Mouse (Mus musculus) Muller cell, postnatal 12 days (primary cell): ENCODE data around the gene Clec16a.

Source experiments
- DNase-seq: peaks from one replicate; pipeline ENCODE4 v3.0.0-alpha.2; 2015; ENCODE audit errors: inconsistent ontology term

The Clec16a gene

GRCm38 (mm10) chr16:10642857-10643633, 97.9 kb downstream of the Clec16a start:
- no peak for DNase-seq

DNA sequence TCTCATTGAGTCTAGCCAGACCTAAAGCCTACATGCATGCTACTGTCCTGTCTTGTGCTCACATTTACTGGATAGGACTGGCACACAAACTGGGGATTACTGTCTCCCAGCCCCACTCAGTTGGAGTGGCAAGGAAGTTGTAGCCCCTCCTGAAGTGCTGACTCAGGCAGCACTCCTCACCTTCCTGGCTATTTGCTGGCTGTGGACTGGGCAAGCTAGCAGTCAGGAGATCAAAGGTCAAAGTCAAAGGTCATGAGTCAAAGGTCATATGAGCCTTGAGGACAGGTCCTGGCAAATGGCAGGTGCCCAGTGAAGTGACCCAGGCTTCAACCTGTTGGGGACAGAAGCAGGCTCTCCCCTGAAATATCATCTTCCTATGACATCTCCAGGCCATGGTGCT, 99.1 kb downstream of the Clec16a start:
- DNase-seq: no peak

- DNase-seq: no peak
Measured at GRCm38 (mm10) chr16:10644731-10645130, 99.6 kb downstream of the Clec16a start.

- DNase-seq: no peak
Measured at GRCm38 (mm10) chr16:10651804-10652203, 106.7 kb downstream of the Clec16a start.

DNA sequence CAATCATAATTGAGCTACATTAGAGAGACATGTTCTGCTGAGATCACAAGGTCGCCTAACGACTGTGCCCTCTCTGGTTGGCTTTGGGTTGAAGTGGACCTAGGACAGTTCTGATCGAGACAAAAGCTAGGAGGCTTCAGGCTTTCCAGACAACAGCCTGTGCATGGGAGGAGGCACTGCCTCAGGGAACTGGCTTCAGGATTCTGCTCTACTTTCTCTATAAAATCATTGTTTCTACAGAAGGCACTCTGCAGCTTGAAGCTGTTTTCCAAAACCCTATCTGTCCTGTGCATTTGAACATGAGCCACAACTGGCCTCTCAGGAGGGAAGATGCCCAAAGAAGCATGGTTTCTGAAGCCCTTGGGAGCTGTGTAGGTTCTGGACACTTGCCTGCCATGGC, 107.8 kb downstream of the Clec16a start:
- no peak for DNase-seq

DNA sequence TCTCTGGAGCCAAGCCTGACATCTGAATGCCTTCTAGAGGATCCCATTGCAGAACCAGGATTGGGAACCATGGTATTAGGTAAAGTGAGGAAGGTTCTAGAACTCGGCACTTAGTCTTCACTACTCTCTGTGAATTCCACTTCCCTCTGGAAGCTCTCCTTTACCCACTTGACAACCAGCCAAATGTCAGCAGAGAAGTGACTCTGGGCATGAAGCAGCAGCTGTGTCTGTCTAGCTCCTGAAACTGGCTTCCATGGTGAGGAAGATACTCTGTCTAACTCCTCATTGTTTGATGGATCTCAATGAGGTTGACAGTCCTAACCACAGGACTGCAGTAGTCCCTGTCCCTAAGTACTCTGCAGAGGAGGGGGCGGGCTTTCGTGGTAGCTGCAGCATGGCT, 110.1 kb downstream of the Clec16a start:
- peak; percentile 31 for DNase-seq

- DNase-seq: no peak
Measured at GRCm38 (mm10) chr16:10655926-10656325, 110.8 kb downstream of the Clec16a start.

DNA sequence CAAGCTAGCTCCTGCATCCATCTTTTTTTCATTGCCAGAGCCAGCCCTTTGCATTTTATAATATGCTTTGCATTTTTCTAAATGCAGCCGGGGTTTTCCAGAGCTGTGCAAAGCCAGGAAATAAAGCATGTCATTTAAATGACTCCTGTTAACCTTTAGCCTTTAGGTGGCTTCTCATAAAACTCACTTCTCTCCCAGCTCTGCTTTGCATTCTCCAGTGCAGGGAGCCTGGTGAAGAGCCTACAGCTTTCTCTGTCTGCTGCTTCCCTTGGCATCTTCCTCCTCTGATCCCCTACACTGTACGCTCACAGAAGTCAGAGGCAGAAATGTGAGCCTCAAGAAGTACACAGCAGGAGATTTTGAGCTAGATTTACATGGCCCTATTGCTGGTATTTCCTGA, 111.3 kb downstream of the Clec16a start:
- DNase-seq: no peak

DNA sequence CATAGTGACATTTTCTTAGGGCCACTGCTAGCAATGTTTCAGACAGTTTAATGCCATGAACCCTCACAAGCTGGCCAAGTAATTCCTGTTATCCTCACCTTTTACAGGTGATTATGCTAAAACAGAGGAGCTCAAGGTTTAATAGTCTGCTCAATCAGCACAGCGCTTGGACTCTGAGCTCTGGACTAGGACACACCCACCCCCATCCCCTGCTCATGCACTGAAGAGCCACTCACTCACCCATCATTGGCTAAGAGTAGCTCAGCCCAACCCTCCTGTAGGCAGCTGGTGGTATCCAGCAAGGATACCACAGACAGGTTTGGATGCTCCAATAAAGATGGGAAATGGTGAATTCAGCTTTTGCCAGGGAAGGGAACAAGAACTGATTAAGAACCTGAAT, 111.8 kb downstream of the Clec16a start:
- DNase-seq: no peak

- DNase-seq: no peak
Measured at GRCm38 (mm10) chr16:10659211-10659610, 114.1 kb downstream of the Clec16a start.

DNA sequence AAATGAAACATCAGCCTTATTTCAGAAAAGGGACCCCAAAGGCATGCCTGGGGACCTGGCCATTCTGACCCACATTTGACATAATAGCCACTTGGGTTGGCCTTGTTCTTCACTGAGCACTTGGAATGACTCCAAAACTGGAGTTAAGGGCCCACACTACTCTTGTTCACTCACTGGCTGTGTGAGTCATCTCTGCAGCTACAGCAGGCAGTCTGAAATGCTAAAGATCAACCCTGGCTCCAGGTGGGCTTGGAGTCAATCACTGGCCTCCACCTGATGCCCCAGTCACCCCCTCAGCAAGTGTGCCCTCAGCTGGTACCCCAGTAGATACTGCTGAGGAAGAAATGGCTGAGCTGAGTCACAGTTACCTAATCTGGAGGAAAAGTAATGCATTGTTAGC, 115.4 kb downstream of the Clec16a start:
- DNase-seq: peak; percentile 67

DNA sequence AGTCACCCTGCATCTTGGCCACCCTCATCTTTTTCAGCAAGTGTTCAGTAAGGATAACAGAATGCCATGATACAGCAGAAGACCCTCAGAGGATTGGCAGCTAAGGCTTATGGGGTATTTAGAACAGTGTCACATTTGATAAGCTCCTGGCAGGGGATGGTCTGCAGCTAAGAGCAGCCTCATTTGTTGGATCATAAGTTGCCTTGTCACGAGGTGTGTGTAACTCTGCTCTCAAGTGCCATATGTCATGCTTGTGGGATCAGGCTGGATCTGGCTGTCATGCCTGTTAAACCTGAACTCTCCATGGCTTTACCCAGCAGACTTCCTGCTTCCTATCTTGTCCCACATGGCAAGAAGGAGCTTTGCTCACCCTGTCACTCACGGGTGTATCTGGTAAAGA, 116.2 kb downstream of the Clec16a start:
- DNase-seq: no peak

GRCm38 (mm10) chr16:10663890-10664731, 119.0 kb downstream of the Clec16a start:
- no peak for DNase-seq

DNA sequence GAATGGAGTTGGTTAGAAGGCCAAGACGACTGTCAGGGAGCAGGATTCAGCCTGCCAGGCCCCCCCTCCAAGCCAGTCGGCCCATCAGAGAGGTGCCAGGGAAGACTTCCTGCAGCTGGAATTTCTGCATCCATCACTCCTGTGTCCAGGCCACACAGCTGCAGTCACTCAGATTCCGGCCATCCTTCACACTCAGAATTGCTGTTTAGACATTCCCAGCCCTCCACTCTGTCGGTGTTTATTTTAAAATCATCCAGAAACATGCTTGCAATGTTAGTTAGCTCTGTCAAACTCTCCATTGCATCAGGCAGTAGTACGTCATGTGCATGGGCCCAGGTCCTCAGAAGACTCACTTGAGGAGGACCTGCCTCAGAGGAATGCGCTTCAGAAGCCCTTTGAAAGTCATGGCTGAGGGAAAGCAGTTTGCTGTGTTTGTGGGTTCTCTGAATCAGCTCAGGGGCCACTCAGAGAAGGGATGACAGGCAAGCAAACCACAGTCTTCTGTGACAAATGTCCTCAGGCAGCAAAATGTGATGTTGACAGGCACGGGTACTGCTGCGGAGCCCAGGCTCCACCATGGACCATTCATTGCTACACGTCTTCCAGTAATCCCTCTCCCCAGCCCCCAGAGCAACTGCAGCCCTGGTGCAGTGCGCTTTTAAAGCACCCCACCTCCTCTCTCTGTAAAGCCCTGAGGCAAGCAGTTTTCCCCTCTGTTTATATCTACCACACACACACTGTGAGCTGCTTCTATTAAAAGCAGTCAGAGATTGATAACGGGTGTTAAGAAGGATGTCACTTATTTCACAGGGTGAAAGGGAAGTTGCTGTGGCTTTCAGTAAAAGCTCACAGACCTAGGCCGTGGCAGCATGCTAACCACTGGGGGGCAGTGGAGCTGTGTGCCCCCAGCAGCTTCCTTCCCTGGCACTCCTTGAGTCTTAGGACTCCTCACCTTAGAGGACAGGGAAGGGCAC, 120.1 kb downstream of the Clec16a start:
- no peak for DNase-seq

DNA sequence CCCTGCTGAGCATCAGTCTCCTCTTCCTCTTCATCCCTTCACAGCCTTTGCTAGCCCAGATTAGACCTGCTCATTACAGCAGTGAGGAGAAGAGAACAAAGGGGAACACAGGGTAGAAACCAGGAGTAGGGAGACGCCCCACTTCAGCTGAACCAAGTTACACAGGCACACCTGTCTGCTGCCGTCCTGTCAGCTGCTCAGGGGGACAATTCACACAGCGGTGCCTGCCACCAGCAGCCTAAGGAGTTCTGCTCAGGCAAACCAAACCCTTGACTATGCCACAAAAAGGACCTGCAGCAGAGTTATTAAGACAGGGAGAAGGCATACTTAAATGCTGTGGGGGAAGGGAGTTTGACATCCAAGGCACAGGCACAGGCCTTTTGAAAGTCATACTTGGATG, 121.6 kb downstream of the Clec16a start:
- DNase-seq: no peak

GRCm38 (mm10) chr16:10668453-10668852, 123.3 kb downstream of the Clec16a start:
- no peak for DNase-seq

DNA sequence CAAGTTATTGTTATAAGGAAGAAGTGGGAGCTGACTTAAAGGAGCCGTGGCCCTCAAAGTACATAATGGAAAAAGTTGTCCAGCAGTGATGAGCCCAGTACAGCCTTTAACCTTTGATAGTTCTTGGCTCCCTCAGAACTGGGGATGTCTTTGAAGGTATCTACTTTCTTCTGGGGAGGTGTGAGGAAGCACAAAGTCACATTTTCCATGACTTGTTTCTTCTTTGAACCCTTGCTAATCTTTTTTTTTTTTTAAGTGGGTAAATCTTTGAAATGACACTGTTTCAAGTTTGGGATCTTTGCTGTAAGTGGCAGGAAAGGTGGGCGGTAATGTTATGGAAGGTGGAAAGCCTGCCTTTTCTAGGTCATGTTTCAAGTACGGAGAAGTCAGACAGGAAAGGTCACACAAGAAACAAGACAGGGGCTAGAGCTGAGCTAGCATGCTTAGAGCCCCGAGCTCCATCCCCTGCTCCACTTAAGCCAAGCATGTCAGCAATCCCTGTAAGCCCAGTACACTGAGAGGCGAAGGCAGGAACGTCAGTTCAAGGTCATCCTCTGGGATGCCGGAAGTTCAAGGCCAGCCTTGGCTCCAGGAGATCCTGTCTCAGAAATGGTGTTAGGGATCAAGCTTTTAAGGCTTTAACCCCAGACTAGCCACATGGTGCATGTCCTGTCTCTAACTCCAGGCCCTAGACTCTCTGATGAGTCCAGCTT, 124.0 kb downstream of the Clec16a start:
- DNase-seq: no peak

DNA sequence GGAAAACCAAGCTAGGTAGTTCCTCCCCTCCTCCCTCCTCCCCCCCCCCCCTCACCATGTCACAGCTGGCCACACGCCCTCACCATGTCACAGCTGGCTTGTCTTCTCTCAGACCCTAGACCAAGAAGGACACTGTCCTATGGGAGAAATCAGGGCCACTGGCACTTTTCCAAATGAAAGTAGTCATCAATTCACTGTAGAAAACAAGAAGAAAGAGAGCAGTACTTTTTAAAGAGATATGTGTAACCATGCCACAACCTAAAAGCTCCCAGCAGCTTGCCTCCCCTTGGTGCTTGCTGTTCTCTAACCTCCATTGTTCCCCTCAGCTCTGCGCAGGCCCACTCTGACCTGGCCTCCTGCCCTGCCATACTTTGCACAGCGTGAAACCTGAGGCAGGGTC, 124.8 kb downstream of the Clec16a start:
- DNase-seq: no peak

DNA sequence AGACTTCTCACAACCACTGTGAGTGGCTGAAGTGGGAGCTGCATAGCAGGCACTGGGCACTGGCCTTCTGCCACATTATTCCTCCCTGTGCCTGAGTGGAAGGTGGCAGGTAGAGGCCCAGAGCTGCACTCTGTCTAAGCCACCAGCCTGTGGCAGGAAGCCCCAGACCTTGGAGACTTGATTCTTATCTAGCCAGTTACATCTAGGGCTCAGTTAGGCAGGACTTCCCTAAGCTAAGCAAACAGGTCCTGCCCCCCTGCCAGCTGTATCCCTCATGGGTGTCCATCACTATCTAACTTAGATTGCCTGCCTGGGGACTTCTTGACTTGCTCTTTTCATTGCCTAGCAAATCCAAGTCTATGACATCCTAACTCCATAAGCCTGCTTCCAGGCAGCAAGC, 127.4 kb downstream of the Clec16a start:
- DNase-seq: no peak

GRCm38 (mm10) chr16:10674020-10674419, 128.9 kb downstream of the Clec16a start:
- no peak for DNase-seq

- no peak for DNase-seq
Measured at GRCm38 (mm10) chr16:10674957-10675356, 129.8 kb downstream of the Clec16a start.
